Mouse (Mus musculus): ENCODE results near the gene Cherp. TPM values are rescaled to one million over a fixed set of nuclear protein-coding genes. Genes with fewer than 3 reads are reported as not detected.

The Cherp gene
- polyA plus RNA-seq, 1 experiment from 2014 or later, result 42.2 TPM

- WGBS (ENCODE audit: insufficient replicate concordance), result 95% methylated on average over 4 of the region's 4 CpGs
Observed at GRCm38 (mm10) chr8:72418073-72418472, 57.0 kb downstream of the Cherp start.

GRCm38 (mm10) chr8:72415252-72415651 is 59.8 kb downstream of the Cherp start:
- Histone ChIP-seq H3K4me3 (ENCODE audit: low read depth, low read length) (no peak overlapping the region), H3K27me3 (ENCODE audit: control insufficient read depth, insufficient read depth, low read length) (no peaks in the 10 kb centered on the region), H3K9ac (ENCODE audit: low read depth, low read length) (no peak overlapping the region; the same call in 1 of the 2 replicates), H3K4me2 (no peak overlapping the region), H3K9me3 (replicated peaks; ENCODE audit: control insufficient read depth, low read length) (no peaks in the 10 kb centered on the region), H3K4me1 (ENCODE audit: control insufficient read depth, insufficient read depth, low read length) (peaks cover 67% of the 10 kb centered on the region), H3K36me3 (ENCODE audit: control insufficient read depth, insufficient read depth, low read length) (no peaks in the 10 kb centered on the region), H3K27ac (ENCODE audit: low read depth, low read length) (no peak overlapping the region)
- WGBS (ENCODE audit: insufficient replicate concordance), result 67% methylated on average over 2 of the region's 2 CpGs
- ATAC-seq (replicated peaks; ENCODE audit: insufficient number of reproducible peaks, low FRiP score, low TSS enrichment), result no peak

More at GRCm38 (mm10) chr8:72418073-72418472, 57.0 kb downstream of the Cherp start:
- H3K36me3 ChIP-seq (ENCODE audit: control insufficient read depth, insufficient read depth, low read length), result no peaks in the 10 kb centered on the region
- H3K27ac ChIP-seq (ENCODE audit: low read depth, low read length), result no peak overlapping the region
- no peak overlapping the region for H3K9ac ChIP-seq (ENCODE audit: low read depth, low read length)
- no peak for ATAC-seq (replicated peaks; ENCODE audit: insufficient number of reproducible peaks, low FRiP score, low TSS enrichment)
- H3K4me3 ChIP-seq (ENCODE audit: low read depth, low read length), result no peak overlapping the region
- H3K9me3 ChIP-seq (replicated peaks; ENCODE audit: control insufficient read depth, low read length), result no peaks in the 10 kb centered on the region
- H3K4me1 ChIP-seq (ENCODE audit: control insufficient read depth, insufficient read depth, low read length), result peaks cover 59% of the 10 kb centered on the region
- H3K4me2 ChIP-seq, result no peak overlapping the region
- no peaks in the 10 kb centered on the region for H3K27me3 ChIP-seq (ENCODE audit: control insufficient read depth, insufficient read depth, low read length)

DNA sequence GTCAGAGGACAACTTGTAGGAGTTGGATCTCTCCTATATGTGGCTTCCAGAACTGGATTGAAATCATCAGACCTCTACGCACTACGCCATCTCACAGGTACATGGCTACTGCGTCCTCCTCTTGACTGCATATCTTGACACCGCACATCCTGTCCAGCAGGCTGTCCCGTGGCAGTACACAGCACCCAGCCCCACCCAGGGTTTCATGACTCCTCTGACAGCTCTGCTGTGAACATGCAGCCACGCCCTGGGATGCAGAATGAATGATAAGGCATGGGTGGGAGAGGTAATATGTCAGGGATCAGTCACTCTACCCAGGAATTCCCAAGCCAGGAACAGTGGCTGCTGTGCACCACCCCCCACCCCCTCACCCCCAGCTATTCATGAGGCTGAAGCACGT is 61.2 kb downstream of the Cherp start:
- H3K36me3 ChIP-seq (ENCODE audit: control insufficient read depth, insufficient read depth, low read length), result no peaks in the 10 kb centered on the region
- H3K4me1 ChIP-seq (ENCODE audit: control insufficient read depth, insufficient read depth, low read length), result peaks cover 61% of the 10 kb centered on the region
- 0 out of 2 replicates have a peak overlapping the region, but pooled peaks have one; percentile 54 for H3K27ac ChIP-seq (ENCODE audit: low read depth, low read length)
- no peaks in the 10 kb centered on the region for H3K9me3 ChIP-seq (replicated peaks; ENCODE audit: control insufficient read depth, low read length)
- ATAC-seq (replicated peaks; ENCODE audit: insufficient number of reproducible peaks, low FRiP score, low TSS enrichment), result peak; percentile 84
- H3K9ac ChIP-seq (ENCODE audit: low read depth, low read length), result no peak overlapping the region
- no peaks in the 10 kb centered on the region for H3K27me3 ChIP-seq (ENCODE audit: control insufficient read depth, insufficient read depth, low read length)
- WGBS (ENCODE audit: insufficient replicate concordance), result 59% methylated on average over 7 of the region's 7 CpGs
- peak overlapping the region; percentile 20; the same call in 1 of the 2 replicates for H3K4me2 ChIP-seq
- no peak overlapping the region for H3K4me3 ChIP-seq (ENCODE audit: low read depth, low read length)

Small RNA genes lying within 50 kb of the gene (microRNA-seq; reads per million reads assigned to microRNA genes)
- 6.5 reads per million, percentile 42 among the genes with 10 or more reads in this experiment for gene Mir7068 (ENCODE audit: borderline number of aligned reads)

Other genes starting within 250 kb of the Cherp start
- 110 and 112 TPM in 2 replicates for gene Ap1m1, start 235.2 kb downstream of the Cherp start, polyA plus RNA-seq (2014; fragmentation: Nextera tagmentation; extraction: Ambion mirVana)
- 22.5 and 25.2 TPM in 2 replicates for gene Gm10282, start 170.0 kb downstream of the Cherp start, polyA plus RNA-seq (2014; fragmentation: Nextera tagmentation; extraction: Ambion mirVana)
- gene Klf2, start 156.2 kb downstream of the Cherp start, polyA plus RNA-seq (2014; fragmentation: Nextera tagmentation; extraction: Ambion mirVana), result 16.7 and 17.7 TPM in 2 replicates
- 49.7 and 49.9 TPM in 2 replicates for gene Eps15l1, start 53.8 kb downstream of the Cherp start, polyA plus RNA-seq (2014; fragmentation: Nextera tagmentation; extraction: Ambion mirVana)
- 0.82 and 1.2 TPM in 2 replicates for gene Calr3, start 31.4 kb downstream of the Cherp start, polyA plus RNA-seq (2014; fragmentation: Nextera tagmentation; extraction: Ambion mirVana)
- gene 1700030K09Rik, start 31.3 kb downstream of the Cherp start, polyA plus RNA-seq (2014; fragmentation: Nextera tagmentation; extraction: Ambion mirVana), result 9.2 and 10.3 TPM in 2 replicates
- gene Slc35e1, start 17.4 kb upstream of the Cherp start, polyA plus RNA-seq (2014; fragmentation: Nextera tagmentation; extraction: Ambion mirVana), result 12.2 and 12.6 TPM in 2 replicates
- gene Med26, start 73.0 kb upstream of the Cherp start, polyA plus RNA-seq (2014; fragmentation: Nextera tagmentation; extraction: Ambion mirVana), result 8.5 and 9.0 TPM in 2 replicates
- 101 and 114 TPM in 2 replicates for gene Smim7, start 95.9 kb upstream of the Cherp start, polyA plus RNA-seq (2014; fragmentation: Nextera tagmentation; extraction: Ambion mirVana)
- gene Tmem38a, start 96.8 kb upstream of the Cherp start, polyA plus RNA-seq (2014; fragmentation: Nextera tagmentation; extraction: Ambion mirVana), result 55.4 and 64.6 TPM in 2 replicates
- gene Nwd1, start 171.5 kb upstream of the Cherp start, polyA plus RNA-seq (2014; fragmentation: Nextera tagmentation; extraction: Ambion mirVana), result 0.07 and 0.10 TPM in 2 replicates
- 152 and 153 TPM in 2 replicates for gene Sin3b, start 248.1 kb upstream of the Cherp start, polyA plus RNA-seq (2014; fragmentation: Nextera tagmentation; extraction: Ambion mirVana)